ENCODE assay signal across 19 mouse cellular contexts in the genomic region with DNA sequence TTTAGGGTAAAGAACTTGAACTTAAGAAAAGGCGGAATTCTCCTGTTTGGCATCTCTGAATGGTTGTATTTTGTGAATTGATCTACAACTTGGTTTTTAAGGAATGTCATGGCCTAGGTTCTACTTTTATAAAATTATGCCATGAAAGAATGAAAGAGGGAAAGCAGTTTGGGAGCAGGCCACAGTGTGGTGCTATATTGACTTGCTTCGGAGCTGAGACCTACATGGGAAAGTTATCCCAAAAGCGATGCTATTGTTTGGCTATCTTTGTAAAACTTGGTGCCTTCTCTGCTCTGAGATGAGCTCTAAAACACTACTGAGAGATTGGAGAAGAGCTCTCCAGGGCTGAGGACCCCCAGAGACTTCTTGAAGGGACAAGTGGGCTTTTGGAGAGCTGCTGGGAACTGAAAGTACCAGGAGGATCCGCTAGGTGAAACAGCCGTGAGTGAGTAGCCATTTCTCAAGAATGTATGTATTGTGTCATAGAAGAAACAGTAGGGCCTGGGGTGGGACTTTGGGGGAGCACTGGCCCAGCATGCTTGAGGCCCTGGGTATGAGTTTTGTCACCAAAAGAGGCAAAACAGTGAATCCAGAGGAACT. TPM values are rescaled to one million over a fixed set of nuclear protein-coding genes. Genes with fewer than 3 reads are reported as not detected.
A peak's percentile ranks its signal among the peaks of the same experiment; 100 is the strongest.
DNase-seq lines count a peak whose midpoint lies in the region; ATAC-seq and TF ChIP-seq lines count a peak whose summit lies in the region.
"Had no signal": no experiment of that assay in that cellular context is flagged by ENCODE, and none has a peak within 500 bp of the region (broad histone marks: within the 10 kb centered on the region; RNA-seq: fewer than 3 reads in every experiment).

No protein-coding gene starts in this region.

- no peak overlapping the region for H3K27ac ChIP-seq in heart, adult 2 months
- no peak overlapping the region for H3K27ac ChIP-seq in heart, embryonic 11.5 days (ENCODE audit: low read depth, low read length)
- H3K27ac ChIP-seq in layer of hippocampus, adult 2 months = no peak overlapping the region
- H3K27ac ChIP-seq: embryonic facial prominence, embryonic 15.5 days; limb, embryonic 12.5 days; midbrain, embryonic 10.5 days had no signal

- H3K9ac ChIP-seq in heart, adult 2 months (ENCODE audit: low read depth, low read length) = no peak overlapping the region
- H3K9ac ChIP-seq in heart, embryonic 11.5 days (ENCODE audit: low read depth, low read length) = no peak overlapping the region
- H3K9ac ChIP-seq: embryonic facial prominence, embryonic 15.5 days; limb, embryonic 12.5 days had no signal

- TF ChIP-seq EP300 in heart, adult 2 months (IDR thresholded peaks at IDR 0.05; ENCODE audit: insufficient read depth, low read depth, low read length) = no peak

- H3K27me3 ChIP-seq in heart, adult 2 months (ENCODE audit: control insufficient read depth, insufficient read depth, low read length) = no peaks in the 10 kb centered on the region
- no peaks in the 10 kb centered on the region for H3K27me3 ChIP-seq in heart, embryonic 11.5 days (ENCODE audit: control insufficient read depth, insufficient read depth, low read length)
- H3K27me3 ChIP-seq: embryonic facial prominence, embryonic 15.5 days; limb, embryonic 12.5 days had no signal

- no peak for DNase-seq in heart, adult 2 months
- no peak for DNase-seq in layer of hippocampus, adult 2 months (ENCODE audit: low spot score in 2 of 2)
- DNase-seq in layer of hippocampus, postnatal 14 days (ENCODE audit: low spot score in 2 of 2) = no peak
- DNase-seq in 416B (ENCODE audit: low read depth) = peak; percentile 43
- peak; percentile 63 for DNase-seq in R1 (ENCODE audit: low read depth, low spot score)
- no peak for DNase-seq in ovary, postnatal 36 days (ENCODE audit: low spot score)
- DNase-seq in c-Kit-positive CD71-positive TER-119-positive erythroid progenitor cells, embryonic 14.5 days (ENCODE audit: low spot score) = no peak
- DNase-seq: cerebellum, adult 18-20 months; right cerebral cortex, postnatal 14 days; thymus, adult 18-20 months had no signal

- intact Hi-C loops in heart, adult 2 months (cut with DNase I) = loop anchor here (5.0 kb wide), 2 partner anchors 81 to 156 kb away; a partner anchor contains a TSS

- no peaks in the 10 kb centered on the region for H3K79me2 ChIP-seq in heart, adult 2 months (replicated peaks; ENCODE audit: control insufficient read depth, insufficient read depth, low read length)

- 76% methylated on average over 5 of the region's 5 CpGs for WGBS in heart, adult 2 months
- WGBS in heart, embryonic 11.5 days (ENCODE audit: insufficient replicate concordance) = 77% methylated on average over 5 of the region's 5 CpGs

- no peak overlapping the region for H3K4me2 ChIP-seq in heart, embryonic 11.5 days

- H3K36me3 ChIP-seq in heart, adult 2 months (ENCODE audit: control insufficient read depth, insufficient read depth, low read length) = no peaks in the 10 kb centered on the region
- no peaks in the 10 kb centered on the region for H3K36me3 ChIP-seq in heart, embryonic 11.5 days (ENCODE audit: control insufficient read depth, insufficient read depth, low read length)
- H3K36me3 ChIP-seq: embryonic facial prominence, embryonic 15.5 days; limb, embryonic 12.5 days; midbrain, embryonic 10.5 days had no signal

- H3K9me3 ChIP-seq in heart, embryonic 11.5 days (replicated peaks; ENCODE audit: control insufficient read depth, low read length) = no peaks in the 10 kb centered on the region
- H3K9me3 ChIP-seq: embryonic facial prominence, embryonic 15.5 days; limb, embryonic 12.5 days; midbrain, embryonic 10.5 days had no signal

- peak; percentile 29; the same call in 1 of the 2 replicates for TF ChIP-seq CTCF in heart, adult 2 months (IDR thresholded peaks at IDR 0.05)
- peak; percentile 64 for TF ChIP-seq CTCF in layer of hippocampus, adult 2 months (conservative IDR thresholded peaks at IDR 0.05)

- TF ChIP-seq POLR2A in heart, adult 2 months (IDR thresholded peaks at IDR 0.05; ENCODE audit: insufficient read depth, low read depth, low read length) = no peak

- H3K4me1 ChIP-seq in heart, adult 2 months (ENCODE audit: control insufficient read depth, insufficient read depth, low read length) = no peaks in the 10 kb centered on the region
- H3K4me1 ChIP-seq in heart, embryonic 11.5 days (ENCODE audit: control insufficient read depth, insufficient read depth, low read length) = peaks cover 3% of the 10 kb centered on the region; the same call in 1 of the 2 replicates

- ATAC-seq in heart, embryonic 11.5 days (replicated peaks; ENCODE audit: insufficient number of reproducible peaks, low FRiP score, low TSS enrichment) = no peak
- ATAC-seq: inflammation-experienced regulatory T-cells, adult 6 months had no signal

- no peak overlapping the region for H3K4me3 ChIP-seq in heart, adult 2 months
- H3K4me3 ChIP-seq in heart, embryonic 11.5 days (ENCODE audit: low read depth, low read length) = no peak overlapping the region
- no peak overlapping the region for H3K4me3 ChIP-seq in layer of hippocampus, adult 2 months

RNA-seq across cellular contexts. Expression of a gene that starts 1.6 kb away (rescaled TPM):
- 10 to 100 TPM; 11.7 to 17.0 TPM for total RNA-seq in heart, adult 2 months (2021)
- 24.5 and 27.7 TPM in 2 replicates for polyA plus RNA-seq in heart, adult 2 months (2012; rRNA removed)
- polyA plus RNA-seq in heart, embryonic 11.5 days (2014; fragmentation: Nextera tagmentation; extraction: Ambion mirVana) = 8.9 and 10.0 TPM in 2 replicates
- total RNA-seq in layer of hippocampus, adult 2 months (2021) = 10 to 100 TPM; 29.8 to 33.3 TPM
- total RNA-seq in layer of hippocampus, postnatal 14 days (2021) = 10 to 100 TPM; 16.4 to 18.4 TPM

RNA-seq across cellular contexts. Expression of a gene that starts 25.7 kb away (rescaled TPM):
- total RNA-seq in heart, adult 2 months (2021) = not detected
- polyA plus RNA-seq in heart, adult 2 months (2012; rRNA removed) = 0.20 and 0.29 TPM in 2 replicates
- polyA plus RNA-seq in heart, embryonic 11.5 days (2014; fragmentation: Nextera tagmentation; extraction: Ambion mirVana) = 0.44 TPM in 1 of 2 replicates, not detected in the other
- total RNA-seq in layer of hippocampus, adult 2 months (2021) = under 1 TPM; 0.49 to 0.61 TPM
- total RNA-seq in layer of hippocampus, postnatal 14 days (2021) = under 1 TPM; 0.83 to 0.99 TPM
- total RNA-seq: adrenal gland, adult 18-20 months; heart, postnatal 10 days had no signal
- polyA plus RNA-seq: large intestine, adult 2 months; liver, embryonic 16.5 days had no signal

Comparison
In these comparisons a context has a peak if more than half of its experiments do, and no peak if none do; other contexts are left out.
1. DNase-seq: peak in 416B (single experiment) and R1 (single experiment); none in heart, adult 2 months (0 of 2), layer of hippocampus, adult 2 months (0 of 2), layer of hippocampus, postnatal 14 days (0 of 2), ovary, postnatal 36 days (single experiment) and c-Kit-positive CD71-positive TER-119-positive erythroid progenitor cells, embryonic 14.5 days (single experiment).